Mouse (Mus musculus): ENCODE measurements at regions not wholly inside any gene's neighbourhood (a gene's known extent, or its start where the extent isn't known, plus 50 kb on each side); places are given as distances from the start of the nearest gene placed in this dataset.
A peak's percentile ranks its signal among the peaks of the same experiment; 100 is the strongest.
"Not testable (repeated sequence)": the region's sequence is repeated elsewhere in the genome, so short reads cannot be mapped to it uniquely, and the experiment has no call there.

- no peak for DNase-seq
These were observed 302.8 kb upstream of the Zic4 start for GRCm38 (mm10) chr9:91059460-91059859.

GRCm38 (mm10) chr9:91069496-91069895 lies 292.7 kb upstream of the Zic4 start:
- no peak for DNase-seq

GRCm38 (mm10) chr9:91073366-91074174 lies 288.6 kb upstream of the Zic4 start:
- DNase-seq, result no peak

GRCm38 (mm10) chr9:91074175-91074480 lies 288.1 kb upstream of the Zic4 start:
- DNase-seq, result no peak

GRCm38 (mm10) chr9:91077490-91077889 lies 284.7 kb upstream of the Zic4 start:
- no peak for DNase-seq

- no peak for DNase-seq
These were observed 278.4 kb upstream of the Zic4 start for GRCm38 (mm10) chr9:91083791-91084190.

- peak in 1 of 2 experiments; percentile 32 for DNase-seq
These were observed 276.3 kb upstream of the Zic4 start for GRCm38 (mm10) chr9:91085923-91086322.

GRCm38 (mm10) chr9:91089348-91089747 lies 272.9 kb upstream of the Zic4 start:
- no peak for DNase-seq

GRCm38 (mm10) chr9:91091421-91092050 lies 270.7 kb upstream of the Zic4 start:
- no peak for DNase-seq

- DNase-seq, result no peak
These were observed 260.4 kb upstream of the Zic4 start for GRCm38 (mm10) chr9:91101614-91102407.

GRCm38 (mm10) chr9:91122441-91123035 lies 239.7 kb upstream of the Zic4 start:
- no peak for DNase-seq

- DNase-seq, result no peak
These were observed 239.0 kb upstream of the Zic4 start for GRCm38 (mm10) chr9:91123208-91123607.

- DNase-seq, result no peak
These were observed 235.5 kb upstream of the Zic4 start for GRCm38 (mm10) chr9:91126630-91127245.

GRCm38 (mm10) chr9:91128491-91128890 lies 233.7 kb upstream of the Zic4 start:
- DNase-seq, result not testable (repeated sequence)

- DNase-seq, result no peak
These were observed 232.0 kb upstream of the Zic4 start for GRCm38 (mm10) chr9:91130111-91130720.

- DNase-seq, result no peak
These were observed 230.6 kb upstream of the Zic4 start for GRCm38 (mm10) chr9:91131415-91132255.

GRCm38 (mm10) chr9:91132531-91132930 lies 229.7 kb upstream of the Zic4 start:
- DNase-seq, result no peak

- DNase-seq, result no peak
These were observed 228.8 kb upstream of the Zic4 start for GRCm38 (mm10) chr9:91133256-91133920.

- no peak for DNase-seq
These were observed 227.9 kb upstream of the Zic4 start for GRCm38 (mm10) chr9:91134325-91134724.

GRCm38 (mm10) chr9:91135107-91135506 lies 227.1 kb upstream of the Zic4 start:
- DNase-seq, result no peak

- DNase-seq, result no peak
These were observed 221.6 kb upstream of the Zic4 start for GRCm38 (mm10) chr9:91140651-91141050.

Measured in kidney, postnatal 25 days (tissue).